Mouse (Mus musculus) hindbrain, embryonic 10.5 days (tissue): ENCODE results near the gene Fastkd3. TPM values are rescaled to one million over a fixed set of nuclear protein-coding genes. Genes with fewer than 3 reads are reported as not detected.
"Not testable (repeated sequence)": the region's sequence is repeated elsewhere in the genome, so short reads cannot be mapped to it uniquely, and the experiment has no call there.

Experiments
- DNase-seq: peaks from one replicate; pipeline ENCODE4 v3.0.0-alpha.2; 2017; ENCODE audit warnings: low spot score
- H3K27ac ChIP-seq: fragments of 300-500 bp; sonication (generic); 2 replicates; pipeline ENCODE4 v1.5.1; 2016; ENCODE audit warnings: mild to moderate bottlenecking, moderate library complexity
- H3K27me3 ChIP-seq: fragments of 300-500 bp; sonication (generic); 2 replicates; pipeline ENCODE4 v1.6.1; 2016; ENCODE audit warnings: mild to moderate bottlenecking; ENCODE audit not compliant: poor library complexity, insufficient read depth, severe bottlenecking
- H3K36me3 ChIP-seq: fragments of 300-500 bp; sonication (generic); 2 replicates; pipeline ENCODE4 v1.6.1; 2016; ENCODE audit warnings: mild to moderate bottlenecking, moderate library complexity
- H3K4me1 ChIP-seq: fragments of 300-500 bp; sonication (generic); replicated peaks from 2 replicates; pipeline ENCODE4 v1.6.1; 2016; ENCODE audit warnings: mild to moderate bottlenecking
- H3K4me3 ChIP-seq: fragments of 300-500 bp; sonication (generic); 2 replicates; pipeline ENCODE4 v1.5.1; 2016; ENCODE audit warnings: mild to moderate bottlenecking, moderate library complexity
- H3K9me3 ChIP-seq: fragments of 300-500 bp; sonication (generic); 2 replicates; pipeline ENCODE4 v1.6.1; 2016; ENCODE audit warnings: mild to moderate bottlenecking, moderate library complexity
- WGBS: fragments of 180-500 bp; shearing (Covaris S2); methylation state at CpG from one replicate; pipeline ENCODE4 v1.1.7; 2016; 5-methylcytosine and 5-hydroxymethylcytosine counted together
- polyA plus RNA-seq: library from polyadenylated mRNA; unstranded; fragments of >200 nt; fragmentation: Nextera tagmentation; extraction: Ambion mirVana; gene quantifications from 2 replicates; pipeline ENCODE4 v1.2.1, GENCODE M21; 2016

Fastkd3 gene
- 38.2 and 49.3 TPM in 2 replicates for polyA plus RNA-seq

DNA sequence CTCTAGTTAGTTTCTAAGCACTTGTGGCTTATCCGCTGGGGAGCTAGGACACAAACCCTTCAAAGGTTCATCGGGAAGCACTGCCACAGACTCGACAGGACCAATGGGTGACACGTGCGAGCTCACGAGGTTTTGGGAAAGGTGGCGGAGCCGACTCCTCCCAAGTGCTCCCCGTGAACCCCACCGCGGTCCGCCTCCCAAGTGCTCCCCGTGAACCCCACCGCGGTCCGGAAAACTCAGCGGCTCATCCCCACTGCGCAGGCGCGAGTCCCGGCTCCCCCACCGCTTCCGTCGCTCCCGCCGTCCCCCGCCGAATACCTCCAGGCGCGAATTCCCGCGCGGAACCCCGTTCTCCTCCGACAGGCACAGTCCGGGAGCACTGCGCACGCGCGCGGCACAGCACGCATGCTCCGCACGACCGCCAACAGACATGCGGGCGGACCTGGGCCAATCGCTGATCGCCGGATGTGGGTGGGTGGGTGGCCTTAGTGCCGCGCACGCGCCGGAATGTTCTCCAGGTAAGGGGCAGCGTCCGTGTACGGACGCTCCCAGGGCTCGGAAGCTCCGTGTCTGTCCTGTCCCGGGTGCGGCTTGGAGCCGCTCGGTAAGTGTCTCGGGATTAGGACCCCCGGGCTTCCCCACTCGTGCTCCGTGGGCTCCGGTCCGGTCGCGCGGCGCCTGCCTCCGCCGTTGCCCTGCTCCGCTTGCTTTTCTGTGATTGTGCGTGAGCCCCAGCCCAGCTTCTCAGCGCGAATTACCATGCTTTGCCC is at the start of gene Fastkd3, which contains the start of gene Mtrr:
Gene Fastkd3, plus strand, starts transcription at position 488 of the 770 bp plus-strand sequence.
Gene Mtrr, minus strand, starts transcription at position 403 of the 770 bp plus-strand sequence.
- H3K27me3 ChIP-seq = no peaks in the 10 kb centered on the region
- WGBS = under 1% methylated on average over 81 of the region's 81 CpGs
- DNase-seq = peak; percentile 98
- peaks cover 64% of the 10 kb centered on the region for H3K36me3 ChIP-seq
- peak within 1 kb of the TSS; percentile 91 for H3K27ac ChIP-seq
- peak within 1 kb of the TSS; percentile 75 for H3K4me3 ChIP-seq
- H3K9me3 ChIP-seq = no peaks in the 10 kb centered on the region
- peaks cover 17% of the 10 kb centered on the region for H3K4me1 ChIP-seq

DNA sequence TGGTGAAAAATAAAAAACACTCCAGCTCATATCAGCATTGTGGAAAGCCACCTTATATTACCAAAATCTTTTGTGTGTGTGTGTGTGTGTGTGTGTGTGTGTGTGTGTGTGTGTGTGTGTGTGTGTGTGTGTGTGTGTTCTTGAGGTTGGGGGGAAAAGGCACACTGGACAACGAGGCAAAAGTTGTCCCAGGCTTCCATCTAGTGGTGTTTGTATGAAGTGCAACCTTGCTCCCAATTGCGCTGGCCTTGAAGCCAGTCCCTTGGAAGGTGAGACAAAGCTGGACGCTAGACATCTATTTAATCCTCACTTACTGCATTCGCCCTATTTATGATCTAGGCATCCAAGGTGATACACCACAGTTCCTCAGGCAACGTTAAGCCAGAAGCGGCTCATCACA is 28.6 kb upstream of the Fastkd3 start:
- not testable (repeated sequence) for H3K4me3 ChIP-seq, H3K36me3 ChIP-seq, H3K27me3 ChIP-seq, H3K27ac ChIP-seq, H3K9me3 ChIP-seq, H3K4me1 ChIP-seq
- WGBS = 37% methylated on average over 6 of the region's 6 CpGs
- DNase-seq = peak; percentile 30

DNA sequence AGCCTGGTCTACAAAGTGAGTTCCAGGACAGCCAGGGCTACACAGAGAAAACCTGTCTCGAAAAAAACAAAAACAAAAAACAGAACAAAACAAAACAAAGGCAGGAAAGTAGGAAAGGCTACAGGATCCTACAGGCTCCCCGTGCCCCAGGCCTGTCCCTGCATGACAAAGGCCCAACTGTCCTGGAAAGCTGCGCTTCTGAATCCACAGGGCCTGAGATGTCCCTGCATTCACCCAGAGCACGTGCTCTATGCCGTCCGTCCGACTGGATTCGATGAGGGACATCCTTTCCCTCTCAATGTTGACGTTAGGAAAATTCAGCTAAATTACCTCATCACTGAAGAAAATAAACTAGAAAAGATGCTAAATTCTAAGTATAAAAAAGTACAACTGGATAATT is 13.9 kb upstream of the Fastkd3 start:
- no peak for DNase-seq
- H3K9me3 ChIP-seq = no peaks in the 10 kb centered on the region
- no peak overlapping the region for H3K4me3 ChIP-seq
- H3K27ac ChIP-seq = no peak overlapping the region
- no peaks in the 10 kb centered on the region for H3K4me1 ChIP-seq
- H3K27me3 ChIP-seq = no peaks in the 10 kb centered on the region
- peaks cover 95% of the 10 kb centered on the region for H3K36me3 ChIP-seq
- 94% methylated on average over 9 of the region's 9 CpGs for WGBS

DNA sequence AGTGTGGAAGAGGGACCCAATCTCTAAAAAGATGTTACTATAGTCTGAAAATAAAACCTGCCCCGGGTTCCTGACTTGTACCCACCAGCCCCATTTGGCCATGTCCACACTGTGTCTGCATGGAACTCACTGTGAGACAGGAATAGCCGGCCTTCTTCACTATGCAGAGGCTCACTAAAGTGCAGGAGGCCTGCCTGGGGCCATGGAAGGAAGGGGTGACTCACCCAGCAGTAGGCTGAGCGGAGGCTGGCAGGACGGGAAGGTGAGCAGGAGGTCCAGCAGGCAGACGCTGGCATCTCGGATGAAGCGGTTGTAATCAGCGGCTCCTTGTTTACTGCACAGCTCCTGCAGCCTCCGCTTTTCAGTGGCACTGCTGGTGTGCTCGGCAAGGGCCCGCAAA is 13.5 kb upstream of the Fastkd3 start:
- Histone ChIP-seq H3K4me3 (no peak overlapping the region), H3K36me3 (peaks cover 95% of the 10 kb centered on the region)
- 97% methylated on average over 11 of the region's 11 CpGs for whole genome bisulfite sequencing

DNA sequence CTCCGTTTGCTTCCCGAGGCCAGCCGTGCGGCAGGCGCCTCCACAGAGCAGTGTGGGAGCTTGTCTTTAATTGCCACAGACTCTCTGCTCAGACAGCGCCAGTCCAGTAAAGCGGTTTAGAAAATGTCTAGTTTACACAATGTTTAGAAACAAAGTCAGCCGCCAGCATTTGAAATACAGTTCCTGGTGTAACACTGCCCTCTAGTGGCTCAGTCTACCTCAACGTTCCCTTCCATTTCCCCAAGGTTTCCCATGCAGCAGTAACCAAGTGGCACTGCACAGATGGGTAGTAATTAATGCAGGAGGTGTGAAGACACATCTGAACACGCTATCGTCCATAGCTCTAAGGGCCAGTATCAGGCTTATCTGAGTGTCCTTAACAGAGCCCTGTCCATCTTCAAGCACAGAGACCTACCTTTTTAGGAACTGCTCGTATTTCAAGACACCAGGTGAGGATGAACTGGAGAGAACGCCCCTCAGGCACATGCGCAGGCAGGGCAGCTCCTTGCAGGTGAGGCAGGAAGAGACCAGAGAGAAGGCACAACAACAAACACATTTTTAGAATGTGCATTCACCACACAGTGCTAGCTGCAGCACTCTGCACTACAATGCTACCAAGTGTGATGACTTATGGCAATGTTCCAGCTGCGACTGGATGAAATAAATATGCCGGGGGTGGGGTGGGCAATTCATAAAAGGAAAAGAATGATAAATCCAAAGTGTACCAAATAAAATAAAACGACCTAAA is 12.3 kb upstream of the Fastkd3 start:
- H3K4me1 ChIP-seq = peaks cover 6% of the 10 kb centered on the region; the same call in 1 of the 2 replicates
- 81% methylated on average over 17 of the region's 17 CpGs for WGBS
- no peaks in the 10 kb centered on the region for H3K9me3 ChIP-seq
- peaks cover 90% of the 10 kb centered on the region for H3K36me3 ChIP-seq
- no peak overlapping the region for H3K27ac ChIP-seq
- peak; percentile 38 for DNase-seq
- no peak overlapping the region for H3K4me3 ChIP-seq
- no peaks in the 10 kb centered on the region for H3K27me3 ChIP-seq

More for the DNA sequence above, 13.5 kb upstream of the Fastkd3 start:
- peaks cover 4% of the 10 kb centered on the region; the same call in 1 of the 2 replicates for H3K4me1 ChIP-seq
- no peaks in the 10 kb centered on the region for H3K27me3 ChIP-seq
- no peaks in the 10 kb centered on the region for H3K9me3 ChIP-seq
- no peak for DNase-seq
- H3K27ac ChIP-seq = no peak overlapping the region

DNA sequence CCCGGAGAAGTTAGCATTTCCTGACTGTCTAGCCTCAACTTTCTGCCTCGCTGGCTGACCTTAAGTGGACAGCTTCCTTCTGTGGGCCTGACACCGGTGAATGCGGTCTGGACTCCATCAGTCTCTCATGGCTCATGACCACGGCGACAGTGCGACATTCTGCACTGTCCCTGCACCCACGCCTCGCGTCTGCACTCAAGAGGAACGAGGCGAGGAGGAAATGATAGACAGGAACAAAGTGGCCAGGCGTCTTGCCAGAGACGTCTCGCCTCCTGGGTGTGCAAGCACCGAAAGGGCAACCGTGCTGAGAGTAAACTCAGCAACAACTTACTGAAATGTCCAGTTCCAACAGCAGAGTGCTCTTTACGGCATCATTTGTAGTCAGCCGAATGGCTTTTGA is 9.8 kb upstream of the Fastkd3 start:
- Histone ChIP-seq H3K4me3 (no peak overlapping the region), H3K36me3 (peaks cover 90% of the 10 kb centered on the region), H3K9me3 (no peaks in the 10 kb centered on the region), H3K4me1 (peaks cover 6% of the 10 kb centered on the region; the same call in 1 of the 2 replicates), H3K27me3 (no peaks in the 10 kb centered on the region), H3K27ac (no peak overlapping the region)
- no peak for DNase-seq
- 93% methylated on average over 19 of the region's 19 CpGs for WGBS

DNA sequence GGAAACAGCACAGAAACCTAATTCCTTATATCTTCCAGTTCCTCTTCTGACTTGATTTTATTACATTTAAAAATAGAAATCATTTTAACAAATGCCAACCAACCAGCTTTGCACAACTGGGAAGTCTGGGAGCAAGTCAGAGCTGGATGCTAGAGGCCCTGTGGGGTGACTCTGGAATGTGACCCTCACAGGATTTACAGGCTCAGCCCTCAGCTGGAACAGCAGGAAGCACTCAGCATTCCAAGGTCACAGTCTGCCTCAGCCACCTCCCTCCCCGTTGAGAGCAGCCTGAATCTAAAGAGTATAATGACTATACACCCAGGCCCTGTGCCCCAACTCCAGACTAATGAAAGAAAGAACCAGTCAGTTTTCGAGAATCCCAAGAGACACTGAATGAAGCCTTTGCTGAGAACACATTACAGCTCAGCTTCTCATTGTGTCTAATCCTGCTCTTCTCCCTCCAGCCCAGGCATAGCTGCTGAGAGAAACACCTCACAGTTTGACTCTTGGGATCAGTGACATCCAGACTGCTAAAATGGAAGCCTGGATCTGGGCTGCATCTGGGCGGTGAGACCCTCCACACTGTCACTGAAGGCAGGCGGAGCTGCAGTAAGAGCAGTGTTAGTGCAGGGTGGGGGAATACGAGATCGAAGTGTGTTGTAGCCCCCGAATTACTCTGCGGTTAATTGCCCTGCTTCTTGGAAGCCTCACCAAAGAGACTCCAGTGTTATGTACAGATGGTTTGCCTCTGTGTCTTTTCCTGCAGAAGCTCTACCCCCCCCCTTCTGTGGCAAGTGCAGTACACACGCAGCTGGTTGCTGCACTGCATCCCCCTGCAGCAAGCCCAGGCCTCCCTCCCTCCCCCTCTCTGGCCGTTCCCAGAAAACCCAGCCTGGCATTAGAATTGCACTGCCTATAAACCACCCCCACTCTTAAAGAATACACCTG is 8.8 kb upstream of the Fastkd3 start:
- Histone ChIP-seq H3K4me1 (peaks cover 6% of the 10 kb centered on the region; the same call in 1 of the 2 replicates), H3K36me3 (peaks cover 90% of the 10 kb centered on the region), H3K27me3 (no peaks in the 10 kb centered on the region), H3K9me3 (no peaks in the 10 kb centered on the region), H3K4me3 (no peak overlapping the region), H3K27ac (no peak overlapping the region)
- DNase-seq = peak; percentile 38
- 73% methylated on average over 10 of the region's 10 CpGs for WGBS

DNA sequence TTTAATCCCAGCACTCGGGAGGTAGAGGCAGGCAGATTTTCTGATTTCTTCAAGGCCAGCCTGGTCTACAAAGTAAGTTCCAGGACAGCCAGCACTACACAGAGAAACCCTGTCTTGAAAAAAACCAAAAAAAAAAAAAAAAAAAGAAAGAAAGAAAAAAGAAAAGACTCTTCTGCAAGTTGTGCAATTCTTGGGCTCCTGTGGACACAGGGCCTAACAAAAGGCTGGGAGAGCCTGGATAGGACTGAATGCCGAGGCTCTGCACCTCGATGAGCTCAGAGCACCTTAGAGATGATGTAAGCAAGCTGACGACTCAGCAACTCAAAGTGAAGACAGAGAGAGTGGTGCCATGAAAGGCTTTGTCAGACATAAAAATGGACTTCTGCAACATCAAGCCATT is 7.6 kb upstream of the Fastkd3 start:
- 89% methylated on average over 4 of the region's 4 CpGs for WGBS
- no peak overlapping the region for H3K4me3 ChIP-seq
- DNase-seq = no peak
- no peaks in the 10 kb centered on the region for H3K27me3 ChIP-seq
- no peak overlapping the region for H3K27ac ChIP-seq
- H3K36me3 ChIP-seq = peaks cover 89% of the 10 kb centered on the region
- peaks cover 6% of the 10 kb centered on the region; the same call in 1 of the 2 replicates for H3K4me1 ChIP-seq
- no peaks in the 10 kb centered on the region for H3K9me3 ChIP-seq

DNA sequence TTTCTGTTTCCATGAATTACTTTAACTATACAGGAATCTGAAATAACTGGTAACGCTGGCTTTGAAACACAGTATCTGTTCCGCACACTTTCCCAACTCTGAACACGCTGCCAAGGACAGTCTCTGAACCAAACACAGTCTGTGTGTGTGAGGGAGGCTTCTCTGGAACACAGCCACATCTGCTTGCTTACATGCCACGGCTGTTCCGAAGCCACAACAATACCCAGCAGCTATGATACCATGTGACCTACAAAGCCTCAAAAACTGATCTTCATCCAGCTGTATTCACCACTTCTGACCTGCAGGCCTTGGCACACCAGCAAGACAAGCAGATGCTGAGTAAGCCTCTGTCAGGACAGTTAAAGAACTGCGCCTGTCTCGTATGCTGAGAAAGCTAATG is 4.1 kb upstream of the Fastkd3 start:
- Histone ChIP-seq H3K27ac (no peak overlapping the region), H3K9me3 (no peaks in the 10 kb centered on the region), H3K4me3 (no peak overlapping the region), H3K4me1 (peaks cover 16% of the 10 kb centered on the region), H3K27me3 (no peaks in the 10 kb centered on the region), H3K36me3 (peaks cover 63% of the 10 kb centered on the region)
- WGBS = 96% methylated on average over 7 of the region's 7 CpGs
- no peak for DNase-seq

DNA sequence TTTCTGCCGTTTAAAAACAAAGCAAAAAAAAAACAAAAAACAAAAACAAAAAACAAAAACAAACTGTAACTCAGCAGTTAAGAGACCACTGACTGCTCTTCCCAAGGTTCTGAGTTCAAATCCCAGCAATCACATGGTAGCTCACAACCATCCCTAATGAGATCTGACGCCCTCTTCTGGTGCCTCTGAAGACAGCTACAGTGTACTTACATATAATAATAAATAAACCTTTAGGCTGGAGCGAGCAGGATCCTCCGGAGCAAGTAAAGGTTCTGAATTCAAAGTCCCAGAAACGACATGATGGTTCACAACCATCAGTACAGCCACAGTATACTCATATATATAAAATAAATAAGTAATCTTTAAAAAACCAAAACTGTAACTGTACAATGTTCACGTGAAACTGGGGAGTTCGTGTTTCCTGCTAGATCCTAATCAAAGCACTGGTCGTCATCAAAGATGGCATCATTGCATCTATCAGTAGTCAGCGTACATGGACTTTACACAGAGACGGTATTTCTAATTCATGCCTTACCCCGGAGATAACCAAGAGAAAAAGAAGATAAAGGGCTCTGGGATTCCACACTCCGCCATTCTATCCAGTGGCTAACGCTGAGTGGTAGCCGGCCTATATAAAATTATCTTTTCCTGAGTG is 821 bp upstream of the Fastkd3 start:
- WGBS = 32% methylated on average over 14 of the region's 14 CpGs
- H3K4me1 ChIP-seq = peaks cover 17% of the 10 kb centered on the region
- H3K4me3 ChIP-seq = peak overlapping the region; percentile 75
- peak overlapping the region; percentile 91 for H3K27ac ChIP-seq
- peaks cover 64% of the 10 kb centered on the region for H3K36me3 ChIP-seq
- H3K9me3 ChIP-seq = no peaks in the 10 kb centered on the region
- no peaks in the 10 kb centered on the region for H3K27me3 ChIP-seq
- no peak for DNase-seq

DNA sequence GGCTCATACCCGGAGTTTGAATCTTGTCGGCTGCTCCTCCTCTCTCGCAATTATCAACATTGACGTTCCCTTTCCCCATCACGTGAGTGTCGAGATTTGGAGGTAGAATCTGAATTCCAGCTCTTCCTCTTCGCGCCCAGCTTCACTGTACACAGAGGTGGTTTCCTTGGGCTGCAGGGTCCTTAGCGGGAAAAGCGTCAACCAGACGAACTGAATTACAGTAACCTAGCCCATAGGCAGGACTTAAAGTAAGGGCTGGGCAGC is 415 bp downstream of the Fastkd3 start:
- no peak for DNase-seq
- peaks cover 17% of the 10 kb centered on the region for H3K4me1 ChIP-seq
- under 1% methylated on average over 11 of the region's 11 CpGs for WGBS
- no peaks in the 10 kb centered on the region for H3K27me3 ChIP-seq
- H3K27ac ChIP-seq = peak overlapping the region; percentile 91
- peak overlapping the region; percentile 75 for H3K4me3 ChIP-seq
- no peaks in the 10 kb centered on the region for H3K9me3 ChIP-seq
- peaks cover 64% of the 10 kb centered on the region for H3K36me3 ChIP-seq

DNA sequence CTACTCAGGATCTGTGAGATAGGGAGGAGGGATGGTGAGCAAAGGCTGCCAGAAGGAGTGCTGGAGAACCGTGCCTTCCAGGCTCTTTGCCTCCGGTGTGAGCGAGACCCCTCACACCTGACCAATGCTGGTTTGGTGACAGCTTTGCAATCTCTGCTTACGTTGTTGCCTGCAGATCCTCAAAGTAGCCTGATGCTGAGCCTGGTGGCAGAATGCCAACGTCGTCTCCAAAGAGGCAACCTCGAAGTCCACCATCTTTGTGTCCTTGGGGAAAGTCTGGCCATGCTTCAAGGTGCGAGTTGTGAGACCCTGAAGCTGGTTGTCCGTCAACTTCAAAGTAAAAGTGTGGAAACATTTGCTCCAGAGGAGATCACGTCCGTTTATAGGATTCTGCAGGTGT is 1.9 kb downstream of the Fastkd3 start:
- no peaks in the 10 kb centered on the region for H3K9me3 ChIP-seq
- H3K27me3 ChIP-seq = no peaks in the 10 kb centered on the region
- H3K36me3 ChIP-seq = peaks cover 64% of the 10 kb centered on the region
- H3K4me3 ChIP-seq = no peak overlapping the region
- peaks cover 17% of the 10 kb centered on the region for H3K4me1 ChIP-seq
- no peak for DNase-seq
- H3K27ac ChIP-seq = no peak overlapping the region
- WGBS = 94% methylated on average over 11 of the region's 11 CpGs
